Mouse (Mus musculus) gastrocnemius, postnatal 10 days (tissue): ENCODE results near the gene 4933430I17Rik. TPM values are rescaled to one million over a fixed set of nuclear protein-coding genes. Genes with fewer than 3 reads are reported as not detected.

ENCODE experiments used
- DNase-seq: peaks from one replicate; pipeline ENCODE4 v3.0.0; 2021; ENCODE audit warnings: mixed read lengths
- total RNA-seq, 2 experiments: library from RNA; stranded (reverse); gene quantifications; 2 replicates each; pipeline ENCODE4 v1.2.3; 2021

The 4933430I17Rik gene
- total RNA-seq, 2 experiments from 2014 or later, result 0.18 to 0.26 TPM

DNA sequence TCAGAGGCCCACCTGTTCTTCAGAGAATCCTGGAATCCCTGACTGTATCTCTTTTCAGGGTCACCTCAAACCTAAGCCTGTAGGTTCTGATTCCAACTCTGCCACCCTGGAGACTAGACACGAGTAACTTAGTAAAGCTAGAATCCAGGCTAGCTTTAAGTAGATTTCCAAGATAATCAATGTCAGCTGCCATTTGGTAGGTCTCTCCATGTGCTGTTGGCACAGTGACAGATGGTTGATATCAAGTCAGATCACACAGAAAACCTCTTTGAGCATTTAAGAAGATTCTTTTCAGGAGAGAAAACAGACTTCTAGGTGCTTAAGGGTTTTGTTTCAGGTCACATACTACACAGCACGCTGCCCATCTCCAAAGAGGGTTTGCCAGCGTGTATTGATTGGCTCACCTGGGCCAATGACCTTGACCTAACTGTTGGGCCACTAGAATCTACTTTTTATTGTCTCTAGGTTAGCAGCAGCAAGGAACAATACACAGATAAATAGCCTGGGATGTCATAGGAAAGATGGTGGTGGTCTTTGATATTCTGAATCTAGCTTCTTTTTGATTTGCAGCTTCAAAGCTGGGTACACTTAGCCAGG is 21.7 kb upstream of the 4933430I17Rik start, which contains the start of gene Hdhd3:
Gene Hdhd3 (minus strand): TSS at position 94 of the 597 bp plus-strand sequence.
- no peak for DNase-seq

DNA sequence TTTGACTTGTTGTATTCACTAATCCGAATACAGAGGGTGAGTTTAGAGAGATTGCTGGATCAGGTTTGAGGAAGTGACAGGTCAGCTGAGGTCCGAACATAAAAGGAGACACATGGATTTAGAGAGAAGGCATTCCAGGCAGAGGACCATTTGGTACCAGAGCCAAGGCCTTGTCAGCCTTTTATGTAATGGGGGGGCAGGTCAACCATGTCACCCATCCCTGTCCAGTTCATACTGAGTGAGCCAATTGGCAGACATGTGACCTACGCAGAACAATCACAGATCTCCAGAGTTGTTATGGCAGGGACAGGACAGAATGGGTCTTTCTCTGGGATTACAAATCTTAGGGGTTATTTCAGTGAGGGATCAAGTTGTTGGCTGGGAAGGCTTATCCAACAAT is 19.2 kb upstream of the 4933430I17Rik start:
- no peak for DNase-seq

DNA sequence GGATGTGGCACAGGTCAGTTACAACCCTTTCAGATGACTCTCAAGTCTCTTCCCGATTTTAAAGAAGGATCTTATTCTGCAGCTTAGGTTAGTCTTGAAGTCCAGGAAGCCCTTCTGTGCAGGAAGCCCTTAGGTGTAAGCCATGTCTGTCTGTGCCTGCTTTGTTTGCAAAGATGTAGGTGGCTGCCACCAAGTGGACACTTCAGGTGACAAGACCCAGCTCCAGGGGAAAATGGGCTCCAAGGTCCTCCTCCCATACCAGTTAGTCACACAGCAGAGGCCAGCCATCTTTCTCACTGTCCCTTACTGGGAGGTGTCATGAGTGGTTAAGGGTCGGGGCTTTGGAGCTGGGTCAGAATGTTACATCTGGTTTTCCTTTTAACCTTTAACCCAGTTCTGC is 18.4 kb upstream of the 4933430I17Rik start:
- DNase-seq, result no peak

GRCm38 (mm10) chr4:62508839-62509238 is 16.3 kb upstream of the 4933430I17Rik start:
- DNase-seq, result no peak

DNA sequence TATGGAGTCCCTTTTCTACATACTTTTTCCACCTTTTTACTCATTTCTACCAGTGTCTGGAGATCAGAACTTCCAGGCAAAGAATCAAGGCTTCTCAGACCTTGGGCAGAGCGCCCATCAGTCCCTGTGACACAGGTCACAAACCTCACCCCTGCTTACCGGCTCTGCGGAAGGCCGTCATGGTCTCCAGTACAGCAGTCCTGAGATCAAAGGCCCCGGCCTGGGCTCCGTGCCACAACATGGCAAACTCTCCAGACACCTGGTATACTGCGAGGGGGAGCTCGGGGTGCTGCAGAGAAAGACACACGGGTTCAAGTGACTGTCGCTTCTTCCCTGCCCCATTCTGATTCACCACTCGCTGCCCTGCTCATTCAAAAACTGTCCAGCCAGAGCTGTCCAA is 15.2 kb upstream of the 4933430I17Rik start:
- no peak for DNase-seq

- DNase-seq, result no peak
These were observed 11.1 kb upstream of the 4933430I17Rik start for GRCm38 (mm10) chr4:62513998-62514506.

DNA sequence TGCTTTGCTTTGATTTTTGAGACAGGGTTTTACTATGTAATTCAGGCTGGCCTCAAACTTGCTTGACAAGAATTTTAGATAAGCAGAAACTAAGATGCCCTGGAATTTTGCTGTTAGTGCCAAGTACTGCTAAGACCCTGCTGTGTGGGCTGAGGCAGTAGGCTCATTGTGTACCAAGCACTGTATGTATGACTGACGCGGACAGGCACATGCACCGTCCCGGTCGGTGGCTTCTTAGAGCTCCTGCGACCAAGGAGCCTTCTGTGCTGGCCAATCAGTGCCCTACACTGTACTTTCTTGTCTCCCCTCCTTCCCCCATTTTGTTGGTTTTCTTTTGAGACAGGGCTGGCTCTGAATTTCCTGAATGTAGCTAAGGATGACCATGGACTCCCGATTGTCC is 10.2 kb upstream of the 4933430I17Rik start:
- DNase-seq, result no peak

DNA sequence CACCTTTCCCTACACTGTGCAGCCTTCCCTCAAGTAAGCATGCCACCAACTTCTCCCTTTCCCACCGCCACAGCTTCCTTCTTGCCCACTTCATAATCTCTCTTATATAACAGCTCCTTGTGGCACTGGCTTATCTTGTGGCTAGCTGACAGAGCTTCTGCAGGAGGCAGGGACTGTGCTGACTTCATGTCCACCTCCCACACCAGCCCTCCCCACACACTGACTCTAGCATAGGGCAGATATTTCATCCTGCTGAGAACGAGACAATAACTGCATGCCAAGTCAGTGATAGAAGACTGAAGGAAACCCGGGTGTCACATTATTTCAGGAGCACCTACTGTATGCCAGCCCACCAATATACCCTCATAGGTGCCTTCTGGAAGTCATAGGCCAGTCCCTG is 9.7 kb upstream of the 4933430I17Rik start:
- no peak for DNase-seq

- no peak for DNase-seq
These were observed 9.1 kb upstream of the 4933430I17Rik start for GRCm38 (mm10) chr4:62516079-62516478.

GRCm38 (mm10) chr4:62516579-62516978 is 8.6 kb upstream of the 4933430I17Rik start:
- no peak for DNase-seq

DNA sequence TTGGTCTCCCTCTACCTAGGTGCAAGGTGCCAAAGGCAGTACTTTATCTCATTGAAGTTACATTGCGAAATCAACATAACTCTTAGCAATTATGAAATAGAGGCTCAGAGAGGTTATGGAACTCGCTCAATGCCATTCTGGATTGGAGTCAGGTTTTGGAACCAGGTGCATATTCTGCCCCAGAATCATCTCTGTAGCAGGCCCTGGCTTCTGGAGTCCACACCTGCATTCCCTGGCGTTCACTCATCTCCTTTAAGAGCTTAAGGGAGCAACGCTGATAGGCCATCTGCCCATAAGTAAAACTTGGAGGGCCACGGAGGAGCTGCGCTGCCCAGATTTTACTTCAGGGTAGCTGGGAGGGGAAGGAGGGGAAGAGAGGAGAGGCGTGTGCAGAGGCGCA is 8.1 kb upstream of the 4933430I17Rik start:
- DNase-seq, result no peak

DNA sequence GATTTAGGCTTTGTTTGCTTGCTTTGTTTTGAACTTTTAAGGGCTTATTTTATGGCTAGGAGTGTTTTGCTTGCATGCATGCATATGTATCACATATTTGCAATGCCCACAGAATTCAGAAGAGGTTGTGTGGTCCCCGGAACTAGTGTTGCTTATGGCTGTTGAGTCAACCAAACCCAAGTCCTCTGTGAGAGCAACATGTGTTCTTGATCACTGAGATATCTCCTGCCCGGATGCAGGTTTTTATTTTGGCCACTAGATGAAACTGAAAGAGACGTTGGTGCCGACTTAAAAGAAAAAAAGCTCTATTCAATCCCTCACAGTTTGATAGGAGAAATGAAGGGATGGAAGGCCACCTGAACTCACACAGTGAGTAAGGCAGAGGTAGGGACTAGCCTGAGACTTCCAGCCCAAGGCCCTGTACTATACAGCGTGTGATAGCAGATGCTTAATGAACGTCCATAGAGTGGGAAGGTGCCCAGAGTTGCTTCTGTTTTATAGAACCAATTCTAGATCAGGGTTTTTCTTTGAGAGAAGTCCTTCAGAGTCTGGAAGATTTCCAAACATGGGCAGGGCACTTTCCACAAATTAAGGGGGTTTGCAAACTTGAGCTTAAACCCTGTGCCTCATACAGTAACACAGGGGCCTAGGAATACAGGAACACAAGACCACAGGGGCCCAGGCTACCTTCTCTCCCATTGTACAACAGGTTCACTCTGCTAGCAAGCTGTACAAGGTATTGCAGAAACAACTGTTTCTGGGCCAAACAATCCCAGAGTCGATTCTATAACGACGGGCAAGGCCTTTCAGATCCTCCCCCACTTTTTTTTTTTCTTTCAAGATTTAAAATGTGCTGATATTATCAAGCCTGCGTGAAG is 7.4 kb upstream of the 4933430I17Rik start:
- no peak for DNase-seq

DNA sequence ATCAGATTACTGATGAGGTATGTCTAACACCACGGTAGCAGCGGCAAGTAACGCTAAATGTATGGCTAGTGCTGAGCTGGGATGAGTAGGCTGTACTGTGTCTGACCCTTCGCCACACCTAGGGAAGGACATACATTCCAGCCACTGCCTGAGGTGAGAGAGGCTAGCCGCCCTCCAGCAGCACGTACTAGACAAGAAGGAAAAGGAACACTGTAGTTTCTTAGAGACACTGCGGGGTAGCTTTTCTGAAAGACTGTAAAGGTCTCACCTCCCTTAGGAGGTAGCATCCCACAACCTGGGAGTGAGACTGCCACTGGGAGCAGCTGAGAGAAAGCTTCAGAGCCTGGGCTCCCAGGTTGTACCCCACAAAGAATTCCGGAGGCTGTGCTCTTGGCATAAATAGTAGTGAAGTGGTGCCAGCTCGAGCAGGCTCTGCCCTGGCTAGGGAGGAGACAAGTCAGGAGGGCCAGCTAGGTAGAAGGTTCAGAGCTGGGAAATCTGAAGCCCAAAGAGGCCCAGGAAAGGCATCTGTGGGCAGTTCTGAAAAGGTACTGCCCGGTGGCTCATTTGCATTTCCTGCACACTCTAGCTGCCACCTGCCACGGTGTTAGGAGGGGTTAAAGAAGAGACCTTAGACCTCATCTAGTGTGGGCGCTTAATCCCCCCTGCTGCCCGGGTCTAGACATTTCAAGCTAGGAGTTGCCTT is 6.6 kb upstream of the 4933430I17Rik start:
- no peak for DNase-seq

DNA sequence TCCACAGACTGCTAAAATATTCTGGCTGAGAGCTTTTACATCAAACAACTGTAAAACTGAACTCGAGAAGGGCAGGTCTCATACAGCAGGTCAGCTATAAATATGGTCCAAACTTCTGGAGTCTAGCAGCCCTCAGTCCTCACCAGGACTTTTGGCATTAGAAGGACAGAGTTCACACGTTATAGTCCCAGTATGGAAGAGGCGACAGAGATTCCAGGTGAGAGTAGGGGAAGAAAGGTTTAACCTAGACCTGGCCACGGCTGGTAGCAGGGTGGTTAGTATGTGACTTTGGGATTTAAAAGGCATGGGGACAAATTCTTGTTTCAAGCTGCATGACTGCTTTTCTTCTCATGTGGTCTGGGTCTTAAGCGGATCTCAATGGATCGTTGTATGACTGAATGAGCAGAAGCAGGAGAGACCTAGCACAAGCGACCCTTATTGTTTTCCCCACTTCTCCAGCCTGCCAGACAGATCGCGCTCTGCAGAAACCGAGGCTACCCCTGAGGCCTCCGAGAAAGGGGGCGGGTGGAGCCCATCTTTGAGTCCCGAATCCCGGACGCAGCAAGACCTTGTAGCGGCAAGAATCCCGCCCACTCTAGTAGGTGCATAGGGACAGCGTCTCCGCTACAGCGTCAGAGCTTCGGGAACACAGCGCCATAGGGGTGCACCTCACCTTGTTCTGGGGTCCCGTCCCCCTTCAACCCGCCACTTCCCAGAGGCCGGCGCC is 5.9 kb upstream of the 4933430I17Rik start:
- no peak for DNase-seq

- DNase-seq, result peak; percentile 88
These were observed 5.3 kb upstream of the 4933430I17Rik start, which contains the start of gene Alad for GRCm38 (mm10) chr4:62519849-62520233. TSS of gene Alad (minus strand) at chr4:62519918.

DNA sequence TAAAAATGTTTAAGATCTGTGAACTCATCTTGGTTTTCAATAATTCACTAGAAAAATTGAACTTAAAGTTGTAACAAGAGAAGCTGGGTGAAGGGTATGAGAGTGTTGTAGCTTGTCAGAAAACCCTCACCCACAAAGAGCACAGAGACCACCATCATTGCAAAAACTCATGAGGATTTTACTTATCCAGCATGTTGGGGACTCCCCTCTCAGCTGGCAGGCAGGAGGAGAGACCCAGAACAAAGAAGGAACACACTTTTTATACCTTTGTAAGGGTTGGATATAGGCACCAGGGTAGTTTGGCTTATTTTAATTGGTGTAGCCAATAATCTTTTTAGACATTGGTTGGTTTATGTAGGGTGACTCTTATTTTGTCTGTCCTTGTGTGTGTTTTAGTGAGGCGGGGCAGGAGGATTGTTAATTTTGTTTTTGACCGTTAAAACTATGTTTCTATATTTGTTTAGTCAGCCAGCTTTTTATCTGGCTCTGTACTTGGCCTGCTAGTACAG is 4.2 kb upstream of the 4933430I17Rik start:
- no peak for DNase-seq

GRCm38 (mm10) chr4:62525489-62525811 is 281 bp downstream of the 4933430I17Rik start:
- DNase-seq, result no peak

GRCm38 (mm10) chr4:62526256-62526655 is 1.1 kb downstream of the 4933430I17Rik start:
- DNase-seq, result no peak

- no peak for DNase-seq
These were observed 2.5 kb downstream of the 4933430I17Rik start for GRCm38 (mm10) chr4:62527655-62528054.

DNA sequence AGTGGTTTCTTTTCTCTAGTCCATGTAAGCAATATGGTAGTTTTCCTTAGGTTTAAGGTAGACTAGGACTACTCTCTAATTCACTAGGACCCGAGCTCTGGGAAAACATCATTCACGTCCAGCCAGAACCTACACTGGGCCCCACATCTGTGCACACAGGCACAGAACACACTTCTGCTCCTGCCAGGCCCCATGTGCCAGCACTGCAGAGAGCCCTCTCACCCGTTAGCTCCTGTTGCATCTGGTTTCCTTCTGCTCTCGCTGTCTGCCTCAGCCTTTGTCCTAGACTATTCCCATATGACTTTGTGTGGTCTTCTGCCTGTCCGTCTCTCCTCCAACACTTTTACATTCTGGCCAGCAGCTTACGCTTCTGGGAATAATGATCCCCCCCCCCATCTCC is 8.6 kb downstream of the 4933430I17Rik start:
- no peak for DNase-seq

GRCm38 (mm10) chr4:62541802-62542201 is 16.6 kb downstream of the 4933430I17Rik start:
- no peak for DNase-seq

GRCm38 (mm10) chr4:62543782-62544181 is 18.6 kb downstream of the 4933430I17Rik start:
- no peak for DNase-seq
